Mouse (Mus musculus): Measurements from ENCODE around the gene Gm498.

The Gm498 gene

GRCm38 (mm10) chr7:143892361-143892760 is 25.7 kb downstream of the Gm498 start:
- no peak for DNase-seq

GRCm38 (mm10) chr7:143900667-143901066 is 34.0 kb downstream of the Gm498 start:
- DNase-seq: no peak

GRCm38 (mm10) chr7:143905176-143905575 is 38.5 kb downstream of the Gm498 start:
- no peak for DNase-seq

GRCm38 (mm10) chr7:143905606-143906005 is 39.0 kb downstream of the Gm498 start:
- no peak for DNase-seq

- no peak for DNase-seq
Observed at GRCm38 (mm10) chr7:143913611-143914010, 47.0 kb downstream of the Gm498 start.

GRCm38 (mm10) chr7:143919031-143919679 is 52.5 kb downstream of the Gm498 start:
- DNase-seq: peak; percentile 76 to 79

GRCm38 (mm10) chr7:143929899-143930298 is 63.3 kb downstream of the Gm498 start:
- peak in 1 of 2 experiments; percentile 12 for DNase-seq

GRCm38 (mm10) chr7:143938647-143939046 is 72.0 kb downstream of the Gm498 start:
- no peak for DNase-seq

GRCm38 (mm10) chr7:143939476-143939875 is 72.8 kb downstream of the Gm498 start:
- no peak for DNase-seq

- no peak for DNase-seq
Observed at GRCm38 (mm10) chr7:143942941-143943691, 76.5 kb downstream of the Gm498 start.

- DNase-seq: no peak
Observed at GRCm38 (mm10) chr7:143944421-143944980, 77.9 kb downstream of the Gm498 start.

Measured in lung, adult 18-20 months (tissue).